Mouse (Mus musculus) liver, embryonic 13.5 days (tissue): Measurements from ENCODE around the gene 4922502D21Rik. TPM values are rescaled to one million over a fixed set of nuclear protein-coding genes. Genes with fewer than 3 reads are reported as not detected.

ENCODE experiments used
- ATAC-seq: fragments of 200-750 bp; cut with Nextera tagmentation; 2 replicates; pipeline ENCODE4 v1.8.0; 2017; ENCODE audit warnings: low read depth, mild to moderate bottlenecking, moderate number of reproducible peaks, moderate library complexity
- DNase-seq: peaks from one replicate; pipeline ENCODE4 v3.0.0; 2022
- H3K27ac ChIP-seq: fragments of 300-500 bp; sonication (generic); 2 replicates; pipeline ENCODE4 v1.5.1; 2015; ENCODE audit warnings: moderate library complexity, mild to moderate bottlenecking, inconsistent platforms
- H3K27me3 ChIP-seq: fragments of 300-500 bp; sonication (generic); 2 replicates; pipeline ENCODE4 v1.6.1; 2015; ENCODE audit warnings: mild to moderate bottlenecking, inconsistent platforms
- H3K36me3 ChIP-seq: fragments of 300-500 bp; sonication (generic); 2 replicates; pipeline ENCODE4 v1.6.1; 2015; ENCODE audit warnings: mild to moderate bottlenecking, inconsistent platforms
- H3K4me1 ChIP-seq: fragments of 300-500 bp; sonication (generic); replicated peaks from 2 replicates; pipeline ENCODE4 v1.6.1; 2015; ENCODE audit warnings: inconsistent platforms
- H3K4me2 ChIP-seq: fragments of 300-500 bp; sonication (generic); 2 replicates; pipeline ENCODE4 v1.6.1; 2015; ENCODE audit warnings: inconsistent platforms, mild to moderate bottlenecking, moderate library complexity
- H3K4me3 ChIP-seq: fragments of 300-500 bp; sonication (generic); replicated peaks from 2 replicates; pipeline ENCODE4 v1.5.1; 2015; ENCODE audit warnings: mild to moderate bottlenecking, inconsistent platforms
- H3K9ac ChIP-seq: fragments of 300-500 bp; sonication (generic); 2 replicates; pipeline ENCODE4 v1.6.1; 2015; ENCODE audit warnings: mild to moderate bottlenecking, inconsistent platforms
- H3K9me3 ChIP-seq: fragments of 300-500 bp; sonication (generic); replicated peaks from 2 replicates; pipeline ENCODE4 v1.6.1; 2016; ENCODE audit warnings: inconsistent platforms
- WGBS: fragments of 180-500 bp; shearing (Covaris S2); methylation state at CpG from one replicate; pipeline ENCODE4 v1.1.7; 2015; ENCODE audit not compliant: insufficient replicate concordance; 5-methylcytosine and 5-hydroxymethylcytosine counted together
- polyA plus RNA-seq: library from polyadenylated mRNA; unstranded; fragments of >200 nt; fragmentation: Nextera tagmentation; extraction: Ambion mirVana; gene quantifications from 2 replicates; pipeline ENCODE4 v1.2.1, GENCODE M21; 2015

4922502D21Rik gene
- polyA plus RNA-seq, 1 experiment from 2014 or later = not detected

GRCm38 (mm10) chr6:129304180-129304579, 27.4 kb downstream of the 4922502D21Rik start:
- no peaks in the 10 kb centered on the region for H3K36me3 ChIP-seq
- WGBS = 19% methylated on average over 1 of the region's 1 CpGs
- no peak for ATAC-seq
- H3K9me3 ChIP-seq = no peaks in the 10 kb centered on the region
- no peaks in the 10 kb centered on the region for H3K4me1 ChIP-seq
- no peak for DNase-seq
- no peak overlapping the region for H3K4me2 ChIP-seq
- no peak overlapping the region for H3K9ac ChIP-seq
- H3K27me3 ChIP-seq = no peaks in the 10 kb centered on the region
- no peak overlapping the region for H3K4me3 ChIP-seq
- no peak overlapping the region for H3K27ac ChIP-seq

- H3K4me2 ChIP-seq = no peak overlapping the region
- DNase-seq = no peak
- H3K27ac ChIP-seq = no peak overlapping the region
- H3K27me3 ChIP-seq = no peaks in the 10 kb centered on the region
- no peaks in the 10 kb centered on the region for H3K36me3 ChIP-seq
- no peak overlapping the region for H3K9ac ChIP-seq
- ATAC-seq = no peak
- H3K4me3 ChIP-seq = no peak overlapping the region
- H3K4me1 ChIP-seq = no peaks in the 10 kb centered on the region
- no peaks in the 10 kb centered on the region for H3K9me3 ChIP-seq
Observed at GRCm38 (mm10) chr6:129288708-129289107, 42.9 kb downstream of the 4922502D21Rik start.

- Histone ChIP-seq H3K27me3 (no peaks in the 10 kb centered on the region), H3K4me3 (no peak overlapping the region), H3K9me3 (no peaks in the 10 kb centered on the region), H3K4me1 (no peaks in the 10 kb centered on the region), H3K9ac (no peak overlapping the region), H3K36me3 (no peaks in the 10 kb centered on the region), H3K27ac (no peak overlapping the region), H3K4me2 (no peak overlapping the region)
- ATAC-seq (peak; percentile 67), DNase-seq (no peak)
- WGBS = 19% methylated on average over 7 of the region's 7 CpGs
Observed at GRCm38 (mm10) chr6:129284384-129285104, 47.1 kb downstream of the 4922502D21Rik start.

GRCm38 (mm10) chr6:129283271-129283670, 48.3 kb downstream of the 4922502D21Rik start:
- ATAC-seq = no peak
- Histone ChIP-seq H3K9ac (no peak overlapping the region), H3K27me3 (no peaks in the 10 kb centered on the region), H3K4me2 (no peak overlapping the region), H3K36me3 (no peaks in the 10 kb centered on the region), H3K27ac (no peak overlapping the region), H3K9me3 (no peaks in the 10 kb centered on the region), H3K4me1 (no peaks in the 10 kb centered on the region), H3K4me3 (no peak overlapping the region)
- WGBS = 50% methylated on average over 3 of the region's 3 CpGs
- no peak for DNase-seq

- no peak overlapping the region for H3K9ac ChIP-seq
- DNase-seq (no peak), ATAC-seq (no peak)
- 77% methylated on average over 2 of the region's 2 CpGs for WGBS
- H3K4me2 ChIP-seq = no peak overlapping the region
- no peak overlapping the region for H3K27ac ChIP-seq
- H3K27me3 ChIP-seq = no peaks in the 10 kb centered on the region
- no peaks in the 10 kb centered on the region for H3K4me1 ChIP-seq
- H3K9me3 ChIP-seq = no peaks in the 10 kb centered on the region
- H3K36me3 ChIP-seq = no peaks in the 10 kb centered on the region
- no peak overlapping the region for H3K4me3 ChIP-seq
Observed at GRCm38 (mm10) chr6:129276483-129276882, 55.1 kb downstream of the 4922502D21Rik start.

- Histone ChIP-seq H3K27me3 (no peaks in the 10 kb centered on the region), H3K4me2 (no peak overlapping the region), H3K4me1 (no peaks in the 10 kb centered on the region), H3K4me3 (no peak overlapping the region), H3K27ac (no peak overlapping the region; the same call in 1 of the 2 replicates), H3K36me3 (no peaks in the 10 kb centered on the region), H3K9me3 (no peaks in the 10 kb centered on the region), H3K9ac (no peak overlapping the region)
- WGBS = 7% methylated on average over 3 of the region's 3 CpGs
- DNase-seq (no peak), ATAC-seq (no peak)
Observed at GRCm38 (mm10) chr6:129275624-129276203, 55.9 kb downstream of the 4922502D21Rik start.

- Histone ChIP-seq H3K4me3 (no peak within 1 kb of the TSS; the same call in 1 of the 2 replicates), H3K36me3 (no peaks in the 10 kb centered on the region), H3K4me2 (0 out of 2 replicates have a peak within 1 kb of the TSS, but pooled peaks have one; percentile 11), H3K9ac (no peak within 1 kb of the TSS), H3K27ac (no peak within 1 kb of the TSS; the same call in 1 of the 2 replicates), H3K9me3 (no peaks in the 10 kb centered on the region), H3K4me1 (no peaks in the 10 kb centered on the region), H3K27me3 (no peaks in the 10 kb centered on the region)
- WGBS = 25% methylated on average over 9 of the region's 9 CpGs
- ATAC-seq (no peak), DNase-seq (no peak)
Observed at GRCm38 (mm10) chr6:129275220-129275619, 56.4 kb downstream of the 4922502D21Rik start, which contains the start of gene Cd69. Gene Cd69, minus strand, starts transcription at chr6:129275436.

- no peak for ATAC-seq
- no peak overlapping the region for H3K9ac ChIP-seq
- H3K4me1 ChIP-seq = no peaks in the 10 kb centered on the region
- 58% methylated on average over 2 of the region's 2 CpGs for WGBS
- H3K4me2 ChIP-seq = no peak overlapping the region
- H3K9me3 ChIP-seq = no peaks in the 10 kb centered on the region
- H3K36me3 ChIP-seq = no peaks in the 10 kb centered on the region
- no peaks in the 10 kb centered on the region for H3K27me3 ChIP-seq
- no peak overlapping the region; the same call in 1 of the 2 replicates for H3K4me3 ChIP-seq
- DNase-seq = no peak
- no peak overlapping the region for H3K27ac ChIP-seq
Observed at GRCm38 (mm10) chr6:129274476-129274875, 57.1 kb downstream of the 4922502D21Rik start.

GRCm38 (mm10) chr6:129273662-129274061, 57.9 kb downstream of the 4922502D21Rik start:
- H3K4me3 ChIP-seq = no peak overlapping the region
- DNase-seq = no peak
- 49% methylated on average over 3 of the region's 3 CpGs for WGBS

More at GRCm38 (mm10) chr6:129273662-129274061, 57.9 kb downstream of the 4922502D21Rik start:
- Histone ChIP-seq H3K9ac (no peak overlapping the region), H3K9me3 (no peaks in the 10 kb centered on the region), H3K27me3 (no peaks in the 10 kb centered on the region), H3K4me1 (no peaks in the 10 kb centered on the region), H3K4me2 (no peak overlapping the region), H3K27ac (no peak overlapping the region), H3K36me3 (no peaks in the 10 kb centered on the region)
- no peak for ATAC-seq

Other genes starting within 250 kb of the 4922502D21Rik start
- not detected in 2 replicates for gene Clec2e, start 230.9 kb downstream of the 4922502D21Rik start, polyA plus RNA-seq
- 0.13 and 0.15 TPM in 2 replicates for gene Clec2d, start 151.2 kb downstream of the 4922502D21Rik start, polyA plus RNA-seq
- 0.91 and 1.2 TPM in 2 replicates for gene Cd69, start 56.4 kb downstream of the 4922502D21Rik start, polyA plus RNA-seq
- gene Clec12a, start 10.9 kb upstream of the 4922502D21Rik start, polyA plus RNA-seq = 5.7 and 7.0 TPM in 2 replicates
- gene Clec12b, start 54.1 kb upstream of the 4922502D21Rik start, polyA plus RNA-seq = 0.09 TPM in 1 of 2 replicates, not detected in the other
- gene Clec1b, start 65.5 kb upstream of the 4922502D21Rik start, polyA plus RNA-seq = 27.1 and 31.4 TPM in 2 replicates
- gene Clec9a, start 77.1 kb upstream of the 4922502D21Rik start, polyA plus RNA-seq = 0.13 and 0.17 TPM in 2 replicates
- gene Clec1a, start 120.2 kb upstream of the 4922502D21Rik start, polyA plus RNA-seq = 0.19 and 0.37 TPM in 2 replicates
- gene Olr1, start 175.4 kb upstream of the 4922502D21Rik start, polyA plus RNA-seq = 0.65 and 0.95 TPM in 2 replicates
- not detected in 2 replicates for gene Tmem52b, start 180.8 kb upstream of the 4922502D21Rik start, polyA plus RNA-seq
- gene Gabarapl1, start 201.4 kb upstream of the 4922502D21Rik start, polyA plus RNA-seq = 35.4 and 38.3 TPM in 2 replicates
- gene Klre1, start 246.1 kb upstream of the 4922502D21Rik start, polyA plus RNA-seq = not detected in 2 replicates